Comparison of ENCODE assay signal across 7 mouse cellular contexts in genomic region chr16:77399846-77400275, GRCm38 (mm10).
DNase-seq lines count a peak whose midpoint lies in the region; ATAC-seq and TF ChIP-seq lines count a peak whose summit lies in the region.

No protein-coding gene starts in this region.

- H3K36me3 ChIP-seq in lung, embryonic 14.5 days (ENCODE audit: insufficient read depth) = no peaks in the 10 kb centered on the region
- no peaks in the 10 kb centered on the region for H3K36me3 ChIP-seq in forebrain, embryonic 11.5 days (ENCODE audit: control insufficient read depth, insufficient read depth, low read length)
- no peaks in the 10 kb centered on the region for H3K36me3 ChIP-seq in limb, embryonic 12.5 days
- H3K36me3 ChIP-seq in stomach, embryonic 14.5 days (ENCODE audit: control insufficient read depth, insufficient read depth, low read length) = no peaks in the 10 kb centered on the region

- no peak for TF ChIP-seq CTCF in lung, embryonic 14.5 days (IDR thresholded peaks at IDR 0.05; ENCODE audit: low read depth)

- peak overlapping the region; percentile 38 for H3K9ac ChIP-seq in lung, embryonic 14.5 days
- H3K9ac ChIP-seq in forebrain, embryonic 11.5 days (ENCODE audit: low read length) = peak overlapping the region; percentile 43
- H3K9ac ChIP-seq in limb, embryonic 12.5 days (replicated peaks) = peak overlapping the region; percentile 38; the same call in 1 of the 2 replicates
- peak overlapping the region; percentile 30; the same call in 1 of the 2 replicates for H3K9ac ChIP-seq in stomach, embryonic 14.5 days (replicated peaks; ENCODE audit: low read depth, low read length)

- 0 out of 2 replicates have a peak, but pooled peaks cover 6% of the 10 kb centered on the region for H3K4me1 ChIP-seq in lung, embryonic 14.5 days (ENCODE audit: insufficient read depth)
- peaks cover 18% of the 10 kb centered on the region; the same call in 1 of the 2 replicates for H3K4me1 ChIP-seq in forebrain, embryonic 11.5 days (replicated peaks; ENCODE audit: control insufficient read depth, insufficient read depth, low read length)
- H3K4me1 ChIP-seq in limb, embryonic 12.5 days (replicated peaks) = peaks cover 40% of the 10 kb centered on the region
- peaks cover 23% of the 10 kb centered on the region; the same call in 1 of the 2 replicates for H3K4me1 ChIP-seq in stomach, embryonic 14.5 days (ENCODE audit: control insufficient read depth, insufficient read depth, low read length)

- no peaks in the 10 kb centered on the region for H3K27me3 ChIP-seq in lung, embryonic 14.5 days (ENCODE audit: insufficient read depth, low read length)
- H3K27me3 ChIP-seq in forebrain, embryonic 11.5 days (ENCODE audit: control insufficient read depth, insufficient read depth, low read length) = no peaks in the 10 kb centered on the region
- H3K27me3 ChIP-seq in limb, embryonic 12.5 days = no peaks in the 10 kb centered on the region
- H3K27me3 ChIP-seq in stomach, embryonic 14.5 days (ENCODE audit: control insufficient read depth, insufficient read depth, low read length) = no peaks in the 10 kb centered on the region

- peak overlapping the region; percentile 59 for H3K4me2 ChIP-seq in lung, embryonic 14.5 days
- H3K4me2 ChIP-seq in forebrain, embryonic 11.5 days (ENCODE audit: low read depth, low read length, severe bottlenecking) = peak overlapping the region; percentile 61
- H3K4me2 ChIP-seq in limb, embryonic 12.5 days = peak overlapping the region; percentile 52
- peak overlapping the region; percentile 56 for H3K4me2 ChIP-seq in stomach, embryonic 14.5 days (replicated peaks; ENCODE audit: low read depth, low read length)

- peak overlapping the region; percentile 24 for H3K4me3 ChIP-seq in lung, embryonic 14.5 days (ENCODE audit: low read depth, low read length)
- peak overlapping the region; percentile 9 for H3K4me3 ChIP-seq in forebrain, embryonic 11.5 days (ENCODE audit: low read depth, low read length)
- peak overlapping the region; percentile 12 for H3K4me3 ChIP-seq in limb, embryonic 12.5 days (replicated peaks)
- peak overlapping the region; percentile 24 for H3K4me3 ChIP-seq in stomach, embryonic 14.5 days (ENCODE audit: low read depth, low read length)

- peak; percentile 52 for ATAC-seq in lung, embryonic 14.5 days (ENCODE audit: insufficient read depth)
- ATAC-seq in forebrain, embryonic 11.5 days (replicated peaks; ENCODE audit: low FRiP score) = peak; percentile 37
- ATAC-seq in limb, embryonic 12.5 days (ENCODE audit: insufficient number of reproducible peaks, insufficient read depth, low FRiP score, low TSS enrichment, low read depth) = no peak
- ATAC-seq in stomach, embryonic 14.5 days (ENCODE audit: insufficient number of reproducible peaks, insufficient read depth, low FRiP score, low read depth) = no peak

- no peaks in the 10 kb centered on the region for H3K9me3 ChIP-seq in lung, embryonic 14.5 days (ENCODE audit: low read depth, low read length)
- no peaks in the 10 kb centered on the region for H3K9me3 ChIP-seq in forebrain, embryonic 11.5 days (ENCODE audit: control insufficient read depth, low read length)
- H3K9me3 ChIP-seq in limb, embryonic 12.5 days = no peaks in the 10 kb centered on the region
- H3K9me3 ChIP-seq in stomach, embryonic 14.5 days (ENCODE audit: control insufficient read depth, low read depth, low read length) = no peaks in the 10 kb centered on the region

- DNase-seq in lung, embryonic 14.5 days = peak; percentile 25
- no peak for DNase-seq in lung, postnatal 4 days
- DNase-seq in forebrain, embryonic 11.5 days (ENCODE audit: low spot score) = no peak
- DNase-seq in gastrocnemius, postnatal 4 days (ENCODE audit: low spot score in 2 of 2) = no peak
- no peak for DNase-seq in frontal cortex, postnatal 14 days (ENCODE audit: low spot score in 2 of 2)

- WGBS in lung, embryonic 14.5 days = 10% methylated on average over 10 of the region's 10 CpGs
- under 1% methylated on average over 10 of the region's 10 CpGs for WGBS in forebrain, embryonic 11.5 days
- 13% methylated on average over 10 of the region's 10 CpGs for WGBS in limb, embryonic 12.5 days
- WGBS in stomach, embryonic 14.5 days = 7% methylated on average over 10 of the region's 10 CpGs

- H3K27ac ChIP-seq in lung, embryonic 14.5 days (ENCODE audit: low read depth) = peak overlapping the region; percentile 33; the same call in 1 of the 2 replicates
- H3K27ac ChIP-seq in forebrain, embryonic 11.5 days (ENCODE audit: low read depth, low read length) = peak overlapping the region; percentile 82
- peak overlapping the region; percentile 59 for H3K27ac ChIP-seq in limb, embryonic 12.5 days
- H3K27ac ChIP-seq in stomach, embryonic 14.5 days (ENCODE audit: low read length) = peak overlapping the region; percentile 67; the same call in 1 of the 2 replicates

Comparison
In these comparisons a context has a peak if more than half of its experiments do, and no peak if none do; other contexts are left out.
1. ATAC-seq: peak in lung, embryonic 14.5 days (single experiment) and forebrain, embryonic 11.5 days (single experiment); none in limb, embryonic 12.5 days (single experiment) and stomach, embryonic 14.5 days (single experiment).
2. Peak in every context shown above with its lines, with median percentiles within 50 percentile points of each other: H3K27ac ChIP-seq, H3K4me2 ChIP-seq, H3K4me3 ChIP-seq and H3K9ac ChIP-seq.